Mouse (Mus musculus) hindbrain, embryonic 15.5 days (tissue): ENCODE data around the gene Abcb6. TPM values are rescaled to one million over a fixed set of nuclear protein-coding genes. Genes with fewer than 3 reads are reported as not detected.

Experiments used
- ATAC-seq: fragments of 200-750 bp; cut with Nextera tagmentation; 2 replicates; pipeline ENCODE4 v1.8.0; 2017; ENCODE audit warnings: low read depth, moderate number of reproducible peaks, moderate TSS enrichment; ENCODE audit not compliant: low FRiP score
- H3K27ac ChIP-seq: fragments of 300-500 bp; sonication (generic); replicated peaks from 2 replicates; pipeline ENCODE4 v1.5.1; 2015; ENCODE audit warnings: mild to moderate bottlenecking, inconsistent platforms
- H3K27me3 ChIP-seq: fragments of 300-500 bp; sonication (generic); 2 replicates; pipeline ENCODE4 v1.6.1; 2015; ENCODE audit warnings: control low read depth, inconsistent platforms
- H3K36me3 ChIP-seq: fragments of 300-500 bp; sonication (generic); 2 replicates; pipeline ENCODE4 v1.6.1; 2015; ENCODE audit warnings: control low read depth, inconsistent platforms
- H3K4me1 ChIP-seq: fragments of 300-500 bp; sonication (generic); replicated peaks from 2 replicates; pipeline ENCODE4 v1.6.1; 2015; ENCODE audit warnings: control low read depth, inconsistent platforms
- H3K4me2 ChIP-seq: fragments of 300-500 bp; sonication (generic); 2 replicates; pipeline ENCODE4 v1.6.1; 2015; ENCODE audit warnings: moderate library complexity, mild to moderate bottlenecking, inconsistent platforms
- H3K4me3 ChIP-seq: fragments of 300-500 bp; sonication (generic); 2 replicates; pipeline ENCODE4 v1.5.1; 2015; ENCODE audit warnings: mild to moderate bottlenecking, inconsistent platforms
- H3K9ac ChIP-seq: fragments of 300-500 bp; sonication (generic); 2 replicates; pipeline ENCODE4 v1.6.1; 2015; ENCODE audit warnings: inconsistent platforms
- H3K9me3 ChIP-seq: fragments of 300-500 bp; sonication (generic); 2 replicates; pipeline ENCODE4 v1.6.1; 2016; ENCODE audit warnings: control low read depth, inconsistent platforms
- WGBS: fragments of 180-500 bp; shearing (Covaris S2); methylation state at CpG from one replicate; pipeline ENCODE4 v1.1.7; 2015; 5-methylcytosine and 5-hydroxymethylcytosine counted together
- polyA plus RNA-seq: library from polyadenylated mRNA; unstranded; fragments of >200 nt; fragmentation: Nextera tagmentation; extraction: Ambion mirVana; gene quantifications from 2 replicates; pipeline ENCODE4 v1.2.1, GENCODE M21; 2015

Gene Abcb6
- polyA plus RNA-seq, 1 experiment from 2014 or later: 48.4 TPM

DNA sequence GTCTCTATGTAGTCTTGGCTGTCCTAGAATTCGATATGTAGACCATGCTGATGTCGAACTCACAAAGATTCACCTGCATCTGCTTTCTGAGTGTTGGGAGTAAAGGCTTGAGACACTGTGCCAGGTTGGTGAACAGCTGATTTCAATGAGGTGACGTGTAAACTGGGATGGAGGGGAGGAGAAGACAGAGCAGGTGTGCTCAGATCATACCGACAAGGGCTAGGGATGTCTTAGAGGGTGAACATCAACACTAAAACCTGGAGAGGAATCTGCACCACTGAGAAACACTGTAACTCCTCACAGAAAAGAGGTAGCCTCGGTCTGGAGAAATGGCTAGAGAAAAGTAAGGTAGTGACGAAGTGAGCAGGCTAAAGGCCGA, 12.1 kb downstream of the Abcb6 start:
- Histone ChIP-seq H3K9me3 (no peaks in the 10 kb centered on the region), H3K4me1 (peaks cover 14% of the 10 kb centered on the region), H3K9ac (no peak overlapping the region), H3K27ac (peak overlapping the region; percentile 89), H3K27me3 (no peaks in the 10 kb centered on the region), H3K4me3 (peak overlapping the region; percentile 67), H3K36me3 (peaks cover 29% of the 10 kb centered on the region), H3K4me2 (peak overlapping the region; percentile 66)
- no peak; the same call in 1 of the 2 replicates for ATAC-seq
- WGBS: 7% methylated on average over 7 of the region's 7 CpGs

- no peak overlapping the region for H3K9ac ChIP-seq
- H3K4me1 ChIP-seq: no peaks in the 10 kb centered on the region
These were observed 20.0 kb downstream of the Abcb6 start for GRCm38 (mm10) chr1:75160256-75160617.

GRCm38 (mm10) chr1:75159540-75160255, 20.5 kb downstream of the Abcb6 start:
- 69% methylated on average over 5 of the region's 5 CpGs for WGBS

More at GRCm38 (mm10) chr1:75160256-75160617, 20.0 kb downstream of the Abcb6 start:
- Histone ChIP-seq H3K4me2 (no peak overlapping the region), H3K4me3 (no peak overlapping the region), H3K27me3 (no peaks in the 10 kb centered on the region), H3K27ac (no peak overlapping the region), H3K9me3 (no peaks in the 10 kb centered on the region), H3K36me3 (no peaks in the 10 kb centered on the region)
- WGBS: 83% methylated on average over 4 of the region's 4 CpGs
- no peak for ATAC-seq

GRCm38 (mm10) chr1:75158990-75159389, 21.2 kb downstream of the Abcb6 start:
- no peaks in the 10 kb centered on the region for H3K9me3 ChIP-seq
- no peaks in the 10 kb centered on the region for H3K36me3 ChIP-seq
- H3K9ac ChIP-seq: no peak overlapping the region
- no peak overlapping the region for H3K27ac ChIP-seq
- H3K4me2 ChIP-seq: no peak overlapping the region
- H3K27me3 ChIP-seq: no peaks in the 10 kb centered on the region
- no peak for ATAC-seq
- no peak overlapping the region for H3K4me3 ChIP-seq
- no peaks in the 10 kb centered on the region for H3K4me1 ChIP-seq

More at GRCm38 (mm10) chr1:75159540-75160255, 20.5 kb downstream of the Abcb6 start:
- Histone ChIP-seq H3K36me3 (no peaks in the 10 kb centered on the region), H3K4me1 (no peaks in the 10 kb centered on the region), H3K27me3 (no peaks in the 10 kb centered on the region), H3K9ac (no peak overlapping the region), H3K4me3 (no peak overlapping the region), H3K9me3 (no peaks in the 10 kb centered on the region), H3K4me2 (no peak overlapping the region), H3K27ac (no peak overlapping the region)
- ATAC-seq: no peak

GRCm38 (mm10) chr1:75155837-75156236, 24.4 kb downstream of the Abcb6 start:
- WGBS: 68% methylated on average over 3 of the region's 3 CpGs

GRCm38 (mm10) chr1:75148727-75149126, 31.5 kb downstream of the Abcb6 start:
- no peak overlapping the region for H3K4me2 ChIP-seq
- ATAC-seq: no peak
- peaks cover 42% of the 10 kb centered on the region for H3K36me3 ChIP-seq
- H3K27ac ChIP-seq: no peak overlapping the region
- H3K4me1 ChIP-seq: peaks cover 12% of the 10 kb centered on the region
- H3K9ac ChIP-seq: no peak overlapping the region
- no peak overlapping the region for H3K4me3 ChIP-seq
- H3K9me3 ChIP-seq: no peaks in the 10 kb centered on the region
- 92% methylated on average over 4 of the region's 4 CpGs for WGBS
- H3K27me3 ChIP-seq: no peaks in the 10 kb centered on the region

More at GRCm38 (mm10) chr1:75155837-75156236, 24.4 kb downstream of the Abcb6 start:
- Histone ChIP-seq H3K9me3 (no peaks in the 10 kb centered on the region), H3K36me3 (no peaks in the 10 kb centered on the region), H3K4me2 (no peak overlapping the region), H3K9ac (no peak overlapping the region), H3K4me1 (no peaks in the 10 kb centered on the region), H3K27me3 (no peaks in the 10 kb centered on the region), H3K4me3 (no peak overlapping the region), H3K27ac (no peak overlapping the region)
- no peak for ATAC-seq

DNA sequence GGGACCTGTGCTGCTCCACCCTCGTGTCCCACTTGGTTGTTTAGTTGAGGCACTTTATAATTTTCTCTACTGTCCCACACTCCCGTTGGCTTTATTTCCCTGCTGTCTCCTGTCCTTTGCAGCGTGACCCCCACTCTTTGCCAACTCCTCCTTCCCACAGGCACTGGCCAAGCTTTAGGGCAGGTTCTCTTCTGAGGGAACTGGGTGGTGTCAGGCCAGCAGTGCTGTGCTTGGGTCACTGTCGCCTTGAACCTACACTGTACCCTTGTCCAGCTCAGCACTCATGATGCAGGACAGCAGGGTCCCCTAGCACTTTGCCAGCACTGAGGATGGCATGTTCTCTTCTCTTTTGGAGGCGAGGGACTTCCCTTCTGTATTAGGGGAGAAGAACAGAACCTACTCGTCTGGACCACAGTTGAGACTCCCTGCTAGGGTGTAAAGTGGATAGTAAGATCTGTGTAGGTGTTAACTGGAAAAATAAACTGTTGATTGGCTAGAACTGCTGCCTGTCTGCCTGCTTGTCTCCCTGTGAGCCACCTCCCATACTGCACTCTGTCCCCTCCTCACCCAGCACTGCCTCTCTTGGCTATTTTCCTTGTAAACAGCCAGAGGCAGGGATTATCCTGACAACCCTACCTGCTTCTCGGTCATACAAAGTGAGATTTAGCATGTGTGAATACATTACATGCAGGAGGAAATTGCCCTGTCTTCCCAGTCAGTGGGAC, 32.6 kb downstream of the Abcb6 start:
- peaks cover 15% of the 10 kb centered on the region for H3K4me1 ChIP-seq
- no peaks in the 10 kb centered on the region for H3K27me3 ChIP-seq
- ATAC-seq: no peak
- 90% methylated on average over 7 of the region's 7 CpGs for whole genome bisulfite sequencing
- no peak overlapping the region for H3K4me2 ChIP-seq
- H3K9me3 ChIP-seq: no peaks in the 10 kb centered on the region
- peaks cover 42% of the 10 kb centered on the region for H3K36me3 ChIP-seq
- no peak overlapping the region for H3K9ac ChIP-seq
- no peak overlapping the region for H3K4me3 ChIP-seq
- H3K27ac ChIP-seq: no peak overlapping the region

GRCm38 (mm10) chr1:75145589-75145988, 34.6 kb downstream of the Abcb6 start:
- no peak overlapping the region for H3K4me3 ChIP-seq
- no peak overlapping the region for H3K9ac ChIP-seq
- no peaks in the 10 kb centered on the region for H3K9me3 ChIP-seq
- peaks cover 42% of the 10 kb centered on the region for H3K36me3 ChIP-seq
- H3K4me2 ChIP-seq: no peak overlapping the region
- no peak for ATAC-seq
- no peaks in the 10 kb centered on the region for H3K27me3 ChIP-seq
- H3K4me1 ChIP-seq: peaks cover 28% of the 10 kb centered on the region
- H3K27ac ChIP-seq: no peak overlapping the region
- 97% methylated on average over 3 of the region's 3 CpGs for WGBS

GRCm38 (mm10) chr1:75142301-75143261, 37.6 kb downstream of the Abcb6 start, which contains the start of the genes Cnppd1 and Retreg2:
Gene Cnppd1, minus strand, starts transcription at chr1:75142711.
Gene Retreg2, plus strand, starts transcription at chr1:75142778.
- Histone ChIP-seq H3K27me3 (no peaks in the 10 kb centered on the region), H3K36me3 (peaks cover 47% of the 10 kb centered on the region), H3K4me1 (peaks cover 39% of the 10 kb centered on the region), H3K9me3 (no peaks in the 10 kb centered on the region), H3K4me2 (peak within 1 kb of the TSS; percentile 98), H3K4me3 (peak within 1 kb of the TSS; percentile 90), H3K9ac (peak within 1 kb of the TSS; percentile 92), H3K27ac (peak within 1 kb of the TSS; percentile 99)
- under 1% methylated on average over 87 of the region's 91 CpGs for WGBS
- peak; percentile 90 for ATAC-seq

DNA sequence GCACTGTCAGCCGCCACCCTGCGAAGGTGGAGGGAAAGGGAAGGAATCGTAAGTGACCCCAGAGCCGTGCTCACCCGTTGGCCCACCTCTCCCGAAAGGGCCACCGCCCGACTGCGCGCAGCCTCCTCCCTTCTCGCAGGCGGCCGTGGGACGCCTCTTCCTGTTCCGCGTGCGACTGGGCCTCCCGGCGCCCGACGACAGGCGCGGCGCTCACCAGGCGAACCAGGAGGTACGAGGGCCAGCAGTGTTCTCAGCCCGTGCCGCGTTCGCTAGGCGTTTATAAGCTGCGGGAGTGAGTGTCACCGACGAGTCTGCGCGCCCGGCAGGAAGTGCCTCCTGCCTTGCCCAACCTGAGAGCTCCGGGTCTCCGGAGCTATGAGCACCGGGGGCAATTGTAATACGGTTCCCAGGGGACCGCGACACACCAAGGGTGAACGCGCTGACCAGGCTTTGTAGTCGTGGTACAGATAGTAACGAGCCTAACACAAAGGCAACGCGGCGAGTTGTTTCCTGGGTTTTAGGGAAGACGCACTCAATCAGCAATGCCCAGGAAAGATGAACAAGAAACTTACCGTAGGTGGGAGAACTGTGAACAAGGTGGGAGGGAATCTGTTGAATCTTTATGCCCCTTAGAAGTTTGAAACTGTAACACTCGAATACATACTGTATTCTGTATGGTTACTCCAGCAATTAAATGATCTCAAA, 38.6 kb downstream of the Abcb6 start:
- WGBS: under 1% methylated on average over 47 of the region's 53 CpGs
- Histone ChIP-seq H3K27me3 (no peaks in the 10 kb centered on the region), H3K9ac (peak overlapping the region; percentile 92), H3K4me1 (peaks cover 39% of the 10 kb centered on the region), H3K9me3 (no peaks in the 10 kb centered on the region), H3K36me3 (peaks cover 47% of the 10 kb centered on the region), H3K27ac (peak overlapping the region; percentile 99), H3K4me2 (peak overlapping the region; percentile 98), H3K4me3 (peak overlapping the region; percentile 90)
- 0 out of 2 replicates have a peak, but pooled peaks have one; percentile 4 for ATAC-seq

GRCm38 (mm10) chr1:75140601-75141190, 39.5 kb downstream of the Abcb6 start:
- peaks cover 39% of the 10 kb centered on the region for H3K4me1 ChIP-seq
- peaks cover 47% of the 10 kb centered on the region for H3K36me3 ChIP-seq
- H3K4me2 ChIP-seq: peak overlapping the region; percentile 98
- WGBS: 52% methylated on average over 4 of the region's 4 CpGs
- ATAC-seq: no peak
- H3K27ac ChIP-seq: peak overlapping the region; percentile 99
- no peaks in the 10 kb centered on the region for H3K27me3 ChIP-seq
- peak overlapping the region; percentile 90 for H3K4me3 ChIP-seq
- H3K9ac ChIP-seq: peak overlapping the region; percentile 92
- no peaks in the 10 kb centered on the region for H3K9me3 ChIP-seq
